Mouse (Mus musculus) bone marrow macrophage, adult 2 months (primary cell): ENCODE measurements at regions not wholly inside any gene's neighbourhood (a gene's known extent, or its start where the extent isn't known, plus 50 kb on each side); places are given as distances from the start of the nearest gene placed in this dataset.

Experiments used
- CTCF ChIP-seq: IDR thresholded peaks from 2 replicates; pipeline ENCODE4 v1.5.1; 2012; ENCODE audit warnings: low read depth, mild to moderate bottlenecking, low read length, moderate library complexity
- POLR2A ChIP-seq: IDR thresholded peaks from 2 replicates; pipeline ENCODE4 v1.6.1; 2012; ENCODE audit warnings: mild to moderate bottlenecking, low read depth, low read length, borderline replicate concordance

GRCm38 (mm10) chr2:72627915-72628314 is 152.0 kb downstream of the Cdca7 start:
- TF ChIP-seq POLR2A (no peak), CTCF (no peak)
